Mouse (Mus musculus): ENCODE results near the gene Ubald1.

DNA sequence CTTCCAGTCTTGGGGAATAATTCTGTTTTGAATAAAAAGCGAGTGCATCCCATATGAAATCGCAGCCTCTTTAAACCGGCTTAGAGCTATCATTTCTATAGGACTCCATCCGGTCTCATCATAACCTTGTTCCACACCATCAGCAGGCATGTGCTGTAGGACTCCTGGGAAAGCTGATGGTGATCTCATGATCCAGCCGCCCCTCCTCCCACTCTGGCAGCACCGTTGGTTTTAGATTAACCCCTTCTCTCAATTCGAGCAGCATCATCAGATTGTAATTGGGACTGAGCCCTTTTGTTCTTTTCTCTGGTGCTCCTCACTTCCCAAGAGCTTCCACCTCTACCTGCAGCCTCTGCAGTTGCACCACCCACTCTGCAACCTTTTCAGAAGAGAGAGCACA lies 21.1 kb upstream of the Ubald1 start:
- TF ChIP-seq CTCF (IDR thresholded peaks at IDR 0.05; ENCODE audit: control insufficient read depth, insufficient read depth, low read length) (no peak), POLR2A (IDR thresholded peaks at IDR 0.05; ENCODE audit: borderline replicate concordance, control insufficient read depth, low read depth, low read length) (no peak)

Data from bone marrow, adult 2 months (tissue).